Mouse (Mus musculus): ENCODE results near the gene Prmt1. TPM values are rescaled to one million over a fixed set of nuclear protein-coding genes. Genes with fewer than 3 reads are reported as not detected.

The Prmt1 gene
- polyA plus RNA-seq, 1 experiment from 2014 or later = 114 TPM

DNA sequence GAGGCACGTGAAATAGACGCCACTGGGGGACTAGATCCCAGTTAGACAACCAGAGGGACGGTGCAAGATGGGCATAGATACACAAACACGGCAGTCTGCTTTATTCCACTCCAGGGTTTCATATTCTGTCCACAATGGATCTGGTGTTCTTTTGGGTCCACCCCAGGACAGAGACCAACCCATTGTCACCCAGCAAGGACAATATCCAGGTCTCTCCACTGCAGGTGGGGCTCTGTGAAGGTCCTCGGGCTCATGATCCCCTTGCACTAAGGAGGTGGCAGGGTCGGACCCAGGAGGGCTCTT, 11.3 kb downstream of the Prmt1 start:
- peaks cover 11% of the 10 kb centered on the region; the same call in 1 of the 2 replicates for H3K27me3 ChIP-seq
- H3K4me1 ChIP-seq (replicated peaks) = peaks cover 45% of the 10 kb centered on the region
- peak overlapping the region; percentile 85 for H3K27ac ChIP-seq (replicated peaks)
- peak overlapping the region; percentile 65 for H3K4me2 ChIP-seq
- H3K9ac ChIP-seq = 0 out of 2 replicates have a peak overlapping the region, but pooled peaks have one; percentile 43
- 26% methylated on average over 6 of the region's 6 CpGs for WGBS (ENCODE audit: insufficient replicate concordance)
- peaks cover 41% of the 10 kb centered on the region for H3K36me3 ChIP-seq (replicated peaks)
- H3K9me3 ChIP-seq (replicated peaks) = no peaks in the 10 kb centered on the region
- ATAC-seq (ENCODE audit: insufficient read depth) = no peak
- H3K4me3 ChIP-seq (replicated peaks) = peak overlapping the region; percentile 39; the same call in 1 of the 2 replicates

- Histone ChIP-seq H3K27me3 (peaks cover 11% of the 10 kb centered on the region; the same call in 1 of the 2 replicates), H3K36me3 (replicated peaks) (peaks cover 36% of the 10 kb centered on the region), H3K4me2 (peak within 1 kb of the TSS; percentile 65), H3K4me1 (replicated peaks) (peaks cover 45% of the 10 kb centered on the region), H3K4me3 (replicated peaks) (peak within 1 kb of the TSS; percentile 39), H3K27ac (replicated peaks) (peak within 1 kb of the TSS; percentile 85), H3K9ac (peak within 1 kb of the TSS; percentile 43), H3K9me3 (replicated peaks) (no peaks in the 10 kb centered on the region)
- ATAC-seq (ENCODE audit: insufficient read depth) = peak; percentile 60
- WGBS (ENCODE audit: insufficient replicate concordance) = 4% methylated on average over 22 of the region's 22 CpGs
Measured at GRCm38 (mm10) chr7:44974383-44975116, 11.8 kb downstream of the Prmt1 start, which contains the start of gene Cpt1c. Gene Cpt1c, minus strand, starts transcription at chr7:44974851.

DNA sequence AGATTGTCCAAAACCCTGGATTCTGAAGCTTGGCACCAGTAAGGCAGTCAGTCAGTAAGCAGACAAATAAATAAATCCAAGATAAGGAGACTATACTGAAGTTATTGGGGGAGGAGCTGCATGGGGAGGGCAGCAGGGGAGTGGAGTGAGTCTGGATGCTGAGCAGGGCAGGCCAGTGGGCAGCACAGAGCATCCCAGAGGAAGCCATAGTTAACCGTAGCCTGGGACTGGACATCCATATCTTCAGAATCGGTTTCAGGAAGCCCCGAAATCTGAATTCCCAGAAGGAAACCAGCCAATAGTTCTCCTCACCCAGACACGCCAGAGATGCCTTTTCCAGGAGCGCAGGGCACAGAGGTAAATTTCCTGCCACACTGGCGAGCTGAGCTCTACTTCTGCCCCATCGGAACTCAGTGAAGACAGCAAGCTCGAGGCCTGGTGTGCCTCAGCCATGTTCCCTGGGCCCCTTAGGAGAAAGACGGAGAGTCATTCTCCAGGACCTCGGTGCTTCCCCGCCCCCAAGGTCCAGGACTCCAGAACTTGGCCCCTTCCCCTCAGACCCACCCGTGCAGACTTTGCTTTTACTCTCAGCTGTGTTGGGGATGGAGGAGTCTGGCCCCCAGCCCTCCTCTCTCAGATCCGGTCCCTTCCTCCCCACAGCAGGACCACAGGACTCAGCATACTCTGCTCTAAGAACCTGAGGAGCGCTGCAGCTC, 12.8 kb downstream of the Prmt1 start:
- Histone ChIP-seq H3K36me3 (replicated peaks) (peaks cover 26% of the 10 kb centered on the region), H3K4me1 (replicated peaks) (peaks cover 45% of the 10 kb centered on the region), H3K9me3 (replicated peaks) (no peaks in the 10 kb centered on the region), H3K27me3 (peaks cover 11% of the 10 kb centered on the region; the same call in 1 of the 2 replicates), H3K27ac (replicated peaks) (peak overlapping the region; percentile 85), H3K4me3 (replicated peaks) (peak overlapping the region; percentile 39; the same call in 1 of the 2 replicates), H3K4me2 (peak overlapping the region; percentile 65), H3K9ac (no peak overlapping the region)
- WGBS (ENCODE audit: insufficient replicate concordance) = 48% methylated on average over 14 of the region's 14 CpGs
- no peak for ATAC-seq (ENCODE audit: insufficient read depth)

GRCm38 (mm10) chr7:44971142-44971541, 15.2 kb downstream of the Prmt1 start:
- H3K9me3 ChIP-seq (replicated peaks) = no peaks in the 10 kb centered on the region
- no peak for ATAC-seq (ENCODE audit: insufficient read depth)
- peaks cover 11% of the 10 kb centered on the region; the same call in 1 of the 2 replicates for H3K27me3 ChIP-seq
- peaks cover 53% of the 10 kb centered on the region for H3K4me1 ChIP-seq (replicated peaks)
- no peak overlapping the region for H3K27ac ChIP-seq (replicated peaks)
- H3K36me3 ChIP-seq (replicated peaks) = peaks cover 2% of the 10 kb centered on the region; the same call in 1 of the 2 replicates
- no peak overlapping the region for H3K9ac ChIP-seq
- no peak overlapping the region for H3K4me3 ChIP-seq (replicated peaks)
- peak overlapping the region; percentile 81 for H3K4me2 ChIP-seq
- 54% methylated on average over 7 of the region's 7 CpGs for WGBS (ENCODE audit: insufficient replicate concordance)

DNA sequence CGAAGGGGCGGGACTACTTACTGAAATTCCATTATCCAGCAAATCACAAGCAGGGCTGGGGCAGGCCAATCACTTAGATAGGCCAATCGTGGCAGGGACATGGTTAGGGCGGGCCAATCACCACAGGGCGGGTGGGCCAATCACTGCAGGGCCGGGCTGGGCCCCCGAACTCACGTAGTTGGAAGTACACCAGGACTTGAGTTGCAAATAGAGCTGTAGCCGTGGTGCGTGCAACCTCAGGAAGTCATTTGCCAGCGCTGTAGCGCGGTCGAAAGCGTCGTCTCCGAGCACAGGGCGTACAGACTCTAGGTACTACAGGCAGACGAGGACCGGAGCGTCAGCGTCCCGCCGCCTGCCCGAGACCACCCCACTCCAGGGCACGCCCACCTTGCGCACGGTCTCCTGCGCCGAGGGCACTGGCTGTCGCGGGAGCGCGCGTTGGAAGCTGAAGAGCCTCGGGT, 16.1 kb downstream of the Prmt1 start:
- peak; percentile 83 for ATAC-seq (ENCODE audit: insufficient read depth)
- WGBS (ENCODE audit: insufficient replicate concordance) = 0% methylated on average over 36 of the region's 36 CpGs
- Histone ChIP-seq H3K4me2 (peak overlapping the region; percentile 81), H3K4me1 (replicated peaks) (peaks cover 48% of the 10 kb centered on the region), H3K9ac (peak overlapping the region; percentile 42; the same call in 1 of the 2 replicates), H3K9me3 (replicated peaks) (no peaks in the 10 kb centered on the region), H3K36me3 (replicated peaks) (no peaks in the 10 kb centered on the region), H3K27me3 (peaks cover 11% of the 10 kb centered on the region; the same call in 1 of the 2 replicates), H3K4me3 (replicated peaks) (peak overlapping the region; percentile 56), H3K27ac (replicated peaks) (0 out of 2 replicates have a peak overlapping the region, but pooled peaks have one; percentile 59)

GRCm38 (mm10) chr7:44966638-44967037, 19.7 kb downstream of the Prmt1 start:
- no peak for ATAC-seq (ENCODE audit: insufficient read depth)
- Histone ChIP-seq H3K9me3 (replicated peaks) (no peaks in the 10 kb centered on the region), H3K27me3 (peaks cover 11% of the 10 kb centered on the region; the same call in 1 of the 2 replicates), H3K9ac (no peak overlapping the region), H3K27ac (replicated peaks) (no peak overlapping the region), H3K4me2 (no peak overlapping the region), H3K4me3 (replicated peaks) (no peak overlapping the region), H3K36me3 (replicated peaks) (no peaks in the 10 kb centered on the region), H3K4me1 (replicated peaks) (peaks cover 32% of the 10 kb centered on the region)
- 59% methylated on average over 15 of the region's 15 CpGs for WGBS (ENCODE audit: insufficient replicate concordance)

- H3K9ac ChIP-seq = no peak overlapping the region
- H3K36me3 ChIP-seq (replicated peaks) = no peaks in the 10 kb centered on the region
- H3K4me3 ChIP-seq (replicated peaks) = no peak overlapping the region
- peaks cover 26% of the 10 kb centered on the region for H3K4me1 ChIP-seq (replicated peaks)
- H3K4me2 ChIP-seq = no peak overlapping the region
- ATAC-seq (ENCODE audit: insufficient read depth) = no peak
- WGBS (ENCODE audit: insufficient replicate concordance) = 60% methylated on average over 7 of the region's 7 CpGs
- H3K27me3 ChIP-seq = 0 out of 2 replicates have a peak, but pooled peaks cover 5% of the 10 kb centered on the region
- no peak overlapping the region for H3K27ac ChIP-seq (replicated peaks)
- H3K9me3 ChIP-seq (replicated peaks) = no peaks in the 10 kb centered on the region
Measured at GRCm38 (mm10) chr7:44965975-44966374, 20.4 kb downstream of the Prmt1 start.

DNA sequence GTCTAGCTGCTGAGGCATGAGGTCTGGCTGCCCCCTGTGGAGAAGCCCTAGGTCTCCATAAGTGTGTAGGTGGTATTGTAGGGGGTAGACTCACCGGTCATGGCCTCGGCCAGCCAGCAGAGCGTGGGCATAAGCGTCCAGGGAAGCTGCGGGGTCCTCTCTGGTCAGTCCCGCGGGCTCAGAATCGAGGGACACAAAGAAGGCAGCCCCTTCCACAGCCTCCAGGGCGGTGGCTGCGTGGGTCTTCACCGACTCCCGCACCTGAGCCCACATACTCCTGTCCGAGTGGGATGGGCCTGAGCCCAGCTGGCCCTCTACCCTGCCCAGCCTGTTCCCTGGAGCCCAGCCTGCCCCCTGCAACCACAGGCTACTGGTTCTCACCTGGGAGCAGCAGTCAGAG, 21.4 kb downstream of the Prmt1 start:
- H3K27me3 ChIP-seq = no peaks in the 10 kb centered on the region
- WGBS (ENCODE audit: insufficient replicate concordance) = 80% methylated on average over 13 of the region's 13 CpGs

DNA sequence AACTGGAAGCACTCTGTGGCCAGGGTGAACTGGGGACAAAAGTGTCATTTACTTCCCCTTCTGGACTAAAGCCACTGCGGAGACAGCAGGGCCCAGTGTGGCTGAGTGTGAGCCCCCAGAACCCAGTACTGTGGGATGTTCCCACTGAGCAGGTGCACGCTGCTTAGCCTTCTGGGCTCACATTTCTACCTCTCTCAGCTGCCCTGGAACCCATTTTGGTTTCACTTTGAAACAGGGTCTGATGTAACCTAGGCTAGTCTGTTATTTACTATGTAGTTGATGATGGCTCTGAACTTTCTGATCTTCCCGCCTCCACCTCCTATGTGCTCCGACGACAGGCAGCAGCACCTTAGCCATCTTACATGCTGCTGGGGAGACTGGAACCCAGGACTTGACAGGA, 23.5 kb downstream of the Prmt1 start:
- Histone ChIP-seq H3K9ac (no peak overlapping the region), H3K27me3 (0 out of 2 replicates have a peak, but pooled peaks cover 5% of the 10 kb centered on the region), H3K4me1 (replicated peaks) (peaks cover 16% of the 10 kb centered on the region), H3K9me3 (replicated peaks) (no peaks in the 10 kb centered on the region), H3K27ac (replicated peaks) (no peak overlapping the region), H3K36me3 (replicated peaks) (no peaks in the 10 kb centered on the region), H3K4me2 (no peak overlapping the region), H3K4me3 (replicated peaks) (no peak overlapping the region)
- no peak for ATAC-seq (ENCODE audit: insufficient read depth)
- WGBS (ENCODE audit: insufficient replicate concordance) = 57% methylated on average over 5 of the region's 5 CpGs

More for the DNA sequence above, 21.4 kb downstream of the Prmt1 start:
- H3K9ac ChIP-seq = no peak overlapping the region
- no peak overlapping the region for H3K27ac ChIP-seq (replicated peaks)
- no peak for ATAC-seq (ENCODE audit: insufficient read depth)
- peaks cover 17% of the 10 kb centered on the region for H3K4me1 ChIP-seq (replicated peaks)
- H3K36me3 ChIP-seq (replicated peaks) = no peaks in the 10 kb centered on the region
- H3K4me3 ChIP-seq (replicated peaks) = no peak overlapping the region
- H3K9me3 ChIP-seq (replicated peaks) = no peaks in the 10 kb centered on the region
- no peak overlapping the region for H3K4me2 ChIP-seq

DNA sequence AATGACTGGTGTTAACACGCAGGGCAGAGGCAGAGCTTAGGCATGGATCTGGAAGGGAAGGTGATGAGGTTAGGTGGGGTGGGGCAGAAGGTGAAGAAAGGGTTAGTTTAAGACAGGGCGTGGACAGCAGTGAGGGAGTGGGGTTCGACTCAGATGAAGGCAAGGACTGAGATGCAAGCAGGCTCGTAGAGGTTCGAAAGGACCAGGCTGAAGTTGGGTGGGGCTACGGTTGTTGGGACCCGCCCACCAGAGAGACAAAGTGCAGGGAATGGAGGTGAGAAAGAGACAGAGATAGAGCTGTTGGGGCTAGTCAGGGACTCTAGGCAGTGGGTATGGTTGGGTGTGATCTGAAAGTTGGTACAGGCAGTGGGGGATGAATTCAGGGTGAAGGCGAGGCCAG, 24.0 kb downstream of the Prmt1 start:
- Histone ChIP-seq H3K9ac (no peak overlapping the region), H3K9me3 (replicated peaks) (no peaks in the 10 kb centered on the region), H3K4me2 (no peak overlapping the region), H3K4me1 (replicated peaks) (peaks cover 14% of the 10 kb centered on the region), H3K4me3 (replicated peaks) (no peak overlapping the region), H3K36me3 (replicated peaks) (no peaks in the 10 kb centered on the region), H3K27ac (replicated peaks) (no peak overlapping the region), H3K27me3 (0 out of 2 replicates have a peak, but pooled peaks cover 5% of the 10 kb centered on the region)
- no peak for ATAC-seq (ENCODE audit: insufficient read depth)
- 44% methylated on average over 8 of the region's 8 CpGs for WGBS (ENCODE audit: insufficient replicate concordance)

DNA sequence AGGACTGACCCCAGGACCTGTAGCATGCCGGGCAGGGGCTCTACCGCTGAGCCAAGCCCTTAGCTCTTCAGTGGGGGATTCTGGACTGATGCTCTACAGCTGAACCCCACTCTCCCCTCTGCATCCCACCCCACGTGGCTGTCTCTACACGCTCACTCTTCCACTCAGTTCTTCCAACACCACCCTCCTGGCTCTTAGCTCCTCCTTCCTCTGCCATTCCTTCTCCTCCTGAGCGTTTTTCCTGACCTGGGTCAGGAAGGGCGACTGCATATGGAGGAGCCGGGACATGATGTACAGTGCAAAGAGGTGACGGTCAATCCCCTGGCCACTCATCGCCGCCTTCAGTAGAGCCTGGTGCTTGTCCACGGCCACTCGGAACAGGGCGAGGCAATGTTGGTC, 25.9 kb downstream of the Prmt1 start:
- H3K36me3 ChIP-seq (replicated peaks) = no peaks in the 10 kb centered on the region
- no peak for ATAC-seq (ENCODE audit: insufficient read depth)
- H3K27me3 ChIP-seq = 0 out of 2 replicates have a peak, but pooled peaks cover 5% of the 10 kb centered on the region
- no peaks in the 10 kb centered on the region for H3K9me3 ChIP-seq (replicated peaks)
- 70% methylated on average over 13 of the region's 13 CpGs for WGBS (ENCODE audit: insufficient replicate concordance)
- H3K4me2 ChIP-seq = no peak overlapping the region
- no peak overlapping the region for H3K9ac ChIP-seq
- H3K4me1 ChIP-seq (replicated peaks) = peaks cover 14% of the 10 kb centered on the region
- no peak overlapping the region for H3K4me3 ChIP-seq (replicated peaks)
- no peak overlapping the region for H3K27ac ChIP-seq (replicated peaks)

Measured in liver, embryonic 15.5 days (tissue).